In genomic region chr4:82891049-82891448, GRCm38 (mm10) we compare ENCODE assay signal across 11 mouse cellular contexts. TPM values are rescaled to one million over a fixed set of nuclear protein-coding genes. Genes with fewer than 3 reads are reported as not detected.
A peak's percentile ranks its signal among the peaks of the same experiment; 100 is the strongest.
DNase-seq lines count a peak whose midpoint lies in the region; ATAC-seq and TF ChIP-seq lines count a peak whose summit lies in the region.
"Had no signal": no experiment of that assay in that cellular context is flagged by ENCODE, and none has a peak within 500 bp of the region (broad histone marks: within the 10 kb centered on the region; RNA-seq: fewer than 3 reads in every experiment).

No protein-coding gene starts in this region.

- peak; percentile 15; the same call in 1 of the 2 replicates for TF ChIP-seq CTCF in hindbrain, postnatal 0 days (IDR thresholded peaks at IDR 0.05; ENCODE audit: low read depth)
- TF ChIP-seq CTCF in gastrocnemius, adult 2 months (IDR thresholded peaks at IDR 0.05) = no peak

- no peak overlapping the region for H3K9ac ChIP-seq in heart, embryonic 16.5 days (ENCODE audit: low read length)
- no peak overlapping the region for H3K9ac ChIP-seq in neural tube, embryonic 15.5 days (replicated peaks)
- no peak overlapping the region for H3K9ac ChIP-seq in hindbrain, postnatal 0 days (replicated peaks; ENCODE audit: low read length)
- H3K9ac ChIP-seq in stomach, embryonic 16.5 days (ENCODE audit: low read length) = no peak overlapping the region
- H3K9ac ChIP-seq: midbrain, embryonic 12.5 days had no signal

- H3K27me3 ChIP-seq in heart, embryonic 16.5 days (ENCODE audit: control insufficient read depth, insufficient read depth, low read length) = no peaks in the 10 kb centered on the region
- H3K27me3 ChIP-seq in neural tube, embryonic 15.5 days (replicated peaks) = no peaks in the 10 kb centered on the region
- no peaks in the 10 kb centered on the region for H3K27me3 ChIP-seq in hindbrain, postnatal 0 days (ENCODE audit: insufficient read depth, low read length)
- H3K27me3 ChIP-seq in stomach, embryonic 16.5 days (ENCODE audit: control insufficient read depth, insufficient read depth, low read length) = no peaks in the 10 kb centered on the region
- H3K27me3 ChIP-seq: midbrain, embryonic 12.5 days had no signal

- no peaks in the 10 kb centered on the region for H3K9me3 ChIP-seq in heart, embryonic 16.5 days (replicated peaks; ENCODE audit: control insufficient read depth, low read length)
- H3K9me3 ChIP-seq in neural tube, embryonic 15.5 days (replicated peaks) = no peaks in the 10 kb centered on the region
- no peaks in the 10 kb centered on the region for H3K9me3 ChIP-seq in hindbrain, postnatal 0 days (ENCODE audit: low read length)
- no peaks in the 10 kb centered on the region for H3K9me3 ChIP-seq in stomach, embryonic 16.5 days (replicated peaks; ENCODE audit: control insufficient read depth, low read length)
- H3K9me3 ChIP-seq: midbrain, embryonic 12.5 days had no signal

- H3K4me2 ChIP-seq in heart, embryonic 16.5 days (ENCODE audit: low read depth, low read length) = no peak overlapping the region
- H3K4me2 ChIP-seq in neural tube, embryonic 15.5 days = no peak overlapping the region
- H3K4me2 ChIP-seq in hindbrain, postnatal 0 days (ENCODE audit: low read depth, low read length) = no peak overlapping the region
- no peak overlapping the region for H3K4me2 ChIP-seq in stomach, embryonic 16.5 days (ENCODE audit: low read depth, low read length)
- H3K4me2 ChIP-seq: midbrain, embryonic 12.5 days had no signal

- WGBS in heart, embryonic 16.5 days = 58% methylated on average over 7 of the region's 7 CpGs
- 67% methylated on average over 7 of the region's 7 CpGs for WGBS in neural tube, embryonic 15.5 days
- 39% methylated on average over 7 of the region's 7 CpGs for WGBS in hindbrain, postnatal 0 days
- WGBS in stomach, embryonic 16.5 days = 42% methylated on average over 7 of the region's 7 CpGs

- peak overlapping the region; percentile 61 for H3K27ac ChIP-seq in heart, embryonic 16.5 days (ENCODE audit: low read length)
- H3K27ac ChIP-seq in neural tube, embryonic 15.5 days (replicated peaks) = no peak overlapping the region; the same call in 1 of the 2 replicates
- no peak overlapping the region for H3K27ac ChIP-seq in hindbrain, postnatal 0 days
- peak overlapping the region; percentile 77 for H3K27ac ChIP-seq in stomach, embryonic 16.5 days (ENCODE audit: low read length)
- no peak overlapping the region for H3K27ac ChIP-seq in gastrocnemius, adult 2 months
- H3K27ac ChIP-seq: midbrain, embryonic 12.5 days had no signal

- ATAC-seq in heart, embryonic 16.5 days (replicated peaks; ENCODE audit: extremely low read depth, insufficient read depth, low FRiP score) = peak; percentile 49; the same call in 1 of the 2 replicates
- ATAC-seq in neural tube, embryonic 15.5 days (ENCODE audit: low FRiP score) = no peak
- no peak for ATAC-seq in hindbrain, postnatal 0 days
- peak; percentile 80; the same call in 1 of the 2 replicates for ATAC-seq in stomach, embryonic 16.5 days (ENCODE audit: insufficient read depth, low FRiP score)

- H3K4me3 ChIP-seq in heart, embryonic 16.5 days (ENCODE audit: low read length) = no peak overlapping the region
- H3K4me3 ChIP-seq in neural tube, embryonic 15.5 days (replicated peaks) = no peak overlapping the region
- H3K4me3 ChIP-seq in hindbrain, postnatal 0 days (ENCODE audit: low read length) = no peak overlapping the region
- no peak overlapping the region for H3K4me3 ChIP-seq in stomach, embryonic 16.5 days (replicated peaks; ENCODE audit: low read length)
- no peak overlapping the region for H3K4me3 ChIP-seq in gastrocnemius, adult 2 months
- H3K4me3 ChIP-seq: midbrain, embryonic 12.5 days had no signal

- intact Hi-C loops in heart, postnatal 25 days (cut with DNase I) = no loop called here
- intact Hi-C loops in gastrocnemius, adult 2 months (cut with DNase I) = no loop called here

- H3K36me3 ChIP-seq in heart, embryonic 16.5 days (ENCODE audit: control insufficient read depth, insufficient read depth) = no peaks in the 10 kb centered on the region
- H3K36me3 ChIP-seq in neural tube, embryonic 15.5 days = no peaks in the 10 kb centered on the region
- no peaks in the 10 kb centered on the region for H3K36me3 ChIP-seq in hindbrain, postnatal 0 days (ENCODE audit: insufficient read depth, low read length)
- no peaks in the 10 kb centered on the region for H3K36me3 ChIP-seq in stomach, embryonic 16.5 days (ENCODE audit: control insufficient read depth, insufficient read depth, low read length)
- H3K36me3 ChIP-seq: midbrain, embryonic 12.5 days had no signal

- no peaks in the 10 kb centered on the region for H3K4me1 ChIP-seq in heart, embryonic 16.5 days (ENCODE audit: control insufficient read depth, insufficient read depth, low read length)
- no peaks in the 10 kb centered on the region; the same call in 1 of the 2 replicates for H3K4me1 ChIP-seq in neural tube, embryonic 15.5 days
- no peaks in the 10 kb centered on the region for H3K4me1 ChIP-seq in hindbrain, postnatal 0 days (ENCODE audit: insufficient read depth, low read length)
- H3K4me1 ChIP-seq in stomach, embryonic 16.5 days (ENCODE audit: control insufficient read depth, insufficient read depth, low read length) = no peaks in the 10 kb centered on the region
- H3K4me1 ChIP-seq: midbrain, embryonic 12.5 days had no signal

- DNase-seq in heart, postnatal 25 days (ENCODE audit: low spot score) = no peak
- DNase-seq in neural tube, embryonic 10.5 days (ENCODE audit: extremely low spot score, low spot score) = peak; percentile 46
- DNase-seq in hindbrain, postnatal 0 days (ENCODE audit: low spot score) = peak; percentile 41
- no peak for DNase-seq in adrenal gland, postnatal 14 days
- DNase-seq in gastrocnemius, adult 2 months = no peak
- DNase-seq: adrenal gland, adult 8-10 months had no signal

RNA-seq across cellular contexts. Expression of gene Cer1, which starts 6.1 kb away (rescaled TPM):
- 0.11 TPM in 1 of 2 replicates, not detected in the other for polyA plus RNA-seq in heart, embryonic 16.5 days (2015; fragmentation: Nextera tagmentation; extraction: Ambion mirVana)
- total RNA-seq in heart, postnatal 25 days (2021) = not detected
- 0.09 TPM in 1 of 2 replicates, not detected in the other for polyA plus RNA-seq in neural tube, embryonic 15.5 days (2015; fragmentation: Nextera tagmentation; extraction: Ambion mirVana)
- not detected in 2 replicates for total RNA-seq in hindbrain, postnatal 0 days (2014; rRNA removed)
- polyA plus RNA-seq in hindbrain, postnatal 0 days (2015; fragmentation: Nextera tagmentation; extraction: Ambion mirVana) = not detected in 2 replicates
- 0.12 and 0.25 TPM in 2 replicates for polyA plus RNA-seq in stomach, embryonic 16.5 days (2015; fragmentation: Nextera tagmentation; extraction: Ambion mirVana)
- total RNA-seq in adrenal gland, postnatal 14 days (2021) = not detected in 2 replicates
- total RNA-seq in gastrocnemius, adult 2 months (2021) = not detected
- total RNA-seq: adrenal gland, adult 8-10 months; layer of hippocampus, postnatal 36 days had no signal
- polyA plus RNA-seq: midbrain, embryonic 12.5 days had no signal

RNA-seq across cellular contexts. Expression of gene Zdhhc21, which starts 31.3 kb away (rescaled TPM):
- polyA plus RNA-seq in heart, embryonic 16.5 days (2015; fragmentation: Nextera tagmentation; extraction: Ambion mirVana) = 11.0 and 11.3 TPM in 2 replicates
- total RNA-seq in heart, postnatal 25 days (2021) = 10 to 100 TPM; 10.8 to 11.6 TPM
- 16.8 and 17.3 TPM in 2 replicates for polyA plus RNA-seq in neural tube, embryonic 15.5 days (2015; fragmentation: Nextera tagmentation; extraction: Ambion mirVana)
- 41.3 and 45.0 TPM in 2 replicates for total RNA-seq in hindbrain, postnatal 0 days (2014; rRNA removed)
- polyA plus RNA-seq in hindbrain, postnatal 0 days (2015; fragmentation: Nextera tagmentation; extraction: Ambion mirVana) = 13.4 and 14.0 TPM in 2 replicates
- polyA plus RNA-seq in stomach, embryonic 16.5 days (2015; fragmentation: Nextera tagmentation; extraction: Ambion mirVana) = 18.2 and 21.3 TPM in 2 replicates
- 16.1 and 17.2 TPM in 2 replicates for total RNA-seq in adrenal gland, postnatal 14 days (2021)
- total RNA-seq in gastrocnemius, adult 2 months (2021) = 10 to 100 TPM; 10.9 to 13.9 TPM

Comparison
In these comparisons a context has a peak if more than half of its experiments do, and no peak if none do; other contexts are left out.
1. ATAC-seq: peak in heart, embryonic 16.5 days (single experiment) and stomach, embryonic 16.5 days (single experiment); none in neural tube, embryonic 15.5 days (single experiment) and hindbrain, postnatal 0 days (single experiment).
2. H3K27ac ChIP-seq: peak in heart, embryonic 16.5 days (single experiment) and stomach, embryonic 16.5 days (single experiment); none in neural tube, embryonic 15.5 days (single experiment), hindbrain, postnatal 0 days (single experiment) and gastrocnemius, adult 2 months (single experiment).
3. DNase-seq: peak in neural tube, embryonic 10.5 days (single experiment) and hindbrain, postnatal 0 days (single experiment); none in heart, postnatal 25 days (single experiment), adrenal gland, postnatal 14 days (single experiment) and gastrocnemius, adult 2 months (single experiment).